Mouse (Mus musculus) thymus, postnatal 25 days (tissue): Measurements from ENCODE around the gene Tnrc6a.

Source experiments
- DNase-seq: peaks from one replicate; pipeline ENCODE4 v3.0.0; 2022

The Tnrc6a gene

DNA sequence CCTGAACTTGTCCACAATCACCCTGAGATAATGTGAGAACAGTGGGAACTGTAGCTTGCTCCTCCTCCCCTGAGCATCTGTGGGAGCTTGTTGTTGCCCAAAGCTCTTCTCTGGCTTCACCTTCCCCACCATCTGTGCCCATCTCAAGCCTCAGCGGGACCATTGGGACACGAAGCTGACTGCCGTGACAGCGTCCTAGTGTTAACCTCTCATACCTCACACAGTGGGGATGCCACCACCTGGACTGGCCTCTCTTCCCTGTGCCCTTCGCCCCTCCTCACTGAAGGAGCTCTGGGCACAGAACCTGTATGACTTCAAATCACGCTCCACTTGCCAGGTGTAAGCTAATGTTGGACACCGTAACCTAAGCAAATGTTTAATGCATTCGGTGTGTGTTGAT is 71.0 kb downstream of the Tnrc6a start:
- DNase-seq, result no peak

DNA sequence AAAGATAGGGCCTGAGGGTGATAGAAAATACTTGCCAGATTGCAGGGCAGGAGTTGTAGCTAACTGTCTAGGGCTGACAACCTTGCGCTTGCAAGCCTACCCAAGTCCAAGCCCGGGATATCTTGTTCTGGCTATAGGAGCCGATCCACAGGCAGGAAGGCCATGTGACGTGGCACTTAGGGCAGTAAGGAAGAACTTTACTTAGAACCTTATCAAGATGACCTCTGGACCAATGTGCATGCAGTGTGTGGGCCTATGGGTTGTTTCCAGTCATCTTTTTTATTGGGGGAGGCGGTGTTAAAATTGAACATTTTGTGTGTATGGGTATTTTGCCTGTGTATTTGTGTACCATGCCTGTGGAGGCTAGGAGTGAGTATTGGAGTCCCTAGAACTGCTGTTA is 72.7 kb downstream of the Tnrc6a start:
- no peak for DNase-seq

DNA sequence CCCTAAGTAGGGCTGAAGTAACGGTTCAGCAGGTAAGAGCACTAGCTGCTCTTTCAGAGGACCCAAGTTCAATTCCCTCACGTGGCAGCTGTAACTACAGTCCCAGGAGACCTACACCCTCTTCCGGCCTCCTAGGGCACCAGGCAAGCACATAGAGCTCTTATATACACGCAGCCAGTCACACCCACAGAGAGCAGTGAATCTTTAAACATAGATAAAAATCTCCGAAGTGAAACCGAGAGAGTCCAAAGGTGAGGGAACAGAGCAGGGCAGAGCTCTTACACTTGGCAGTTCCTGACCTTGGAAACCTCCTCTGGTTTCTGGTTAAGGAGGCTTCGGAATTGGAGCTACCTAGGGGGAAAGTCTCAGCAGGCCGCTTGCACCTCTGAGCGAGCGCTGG is 75.0 kb downstream of the Tnrc6a start:
- DNase-seq, result no peak

DNA sequence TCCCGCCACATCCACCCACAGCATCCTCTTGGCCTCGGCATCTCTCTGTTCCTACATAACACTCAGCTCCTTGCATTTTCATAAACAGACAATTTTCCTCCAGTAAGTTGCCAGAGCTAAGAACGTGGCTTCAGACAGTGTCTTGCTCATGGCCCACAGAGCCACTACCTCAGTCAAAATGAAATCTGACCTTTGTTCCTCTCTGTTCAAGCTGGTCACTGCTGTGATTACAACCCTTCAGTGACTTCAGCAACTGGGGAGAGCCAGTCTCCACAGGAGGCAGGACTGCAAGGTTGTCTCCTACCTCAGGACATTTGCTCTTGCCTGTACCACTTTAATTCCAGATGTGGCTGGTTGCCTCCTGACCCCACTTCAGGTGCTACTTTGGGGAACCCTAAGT is 75.5 kb downstream of the Tnrc6a start:
- DNase-seq, result no peak

DNA sequence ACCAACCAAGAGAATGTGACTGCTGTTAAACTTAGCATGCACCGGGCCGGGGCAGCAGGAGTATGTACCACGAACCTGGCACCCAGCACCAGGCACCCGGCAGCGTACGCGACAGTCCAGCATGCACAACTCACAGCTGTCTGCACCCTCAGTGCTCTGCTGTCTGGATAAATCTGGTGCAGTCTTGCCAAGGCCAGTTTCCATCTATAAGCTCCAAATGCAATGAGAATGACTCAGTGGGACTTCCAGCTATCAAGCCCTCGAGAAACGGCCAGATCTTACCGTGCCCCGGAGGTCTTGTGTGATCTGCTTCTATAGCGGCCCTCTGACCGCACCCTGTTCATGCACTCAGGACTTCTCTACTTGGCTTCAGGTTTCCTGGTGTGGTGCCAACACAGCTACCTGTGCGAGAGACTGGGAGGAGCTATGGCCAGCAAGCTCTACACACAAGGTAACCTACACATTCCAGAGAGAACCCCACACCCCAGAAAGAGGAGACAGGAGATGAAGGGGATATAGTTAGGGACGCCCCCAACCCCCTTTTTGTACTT is 76.0 kb downstream of the Tnrc6a start:
- no peak for DNase-seq

DNA sequence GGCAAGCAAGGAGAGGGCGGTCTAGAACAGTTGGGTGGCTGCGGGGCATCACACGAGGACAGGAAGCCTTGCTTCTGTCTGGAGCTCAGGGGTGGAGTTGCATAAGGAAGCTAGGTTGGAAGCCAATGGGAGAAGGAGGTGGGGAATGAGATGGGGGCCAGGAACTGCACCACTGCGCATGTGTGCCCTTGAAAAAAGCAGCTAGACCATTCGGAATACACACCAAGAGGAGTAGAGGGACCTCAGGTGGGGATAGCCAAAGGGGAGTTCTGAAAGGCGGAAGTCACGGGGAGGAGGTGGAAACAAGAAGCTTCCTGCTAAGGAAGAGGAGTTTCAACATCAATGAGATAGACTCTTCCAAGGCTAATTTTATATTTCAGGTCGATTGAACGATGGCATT is 77.0 kb downstream of the Tnrc6a start:
- no peak for DNase-seq

DNA sequence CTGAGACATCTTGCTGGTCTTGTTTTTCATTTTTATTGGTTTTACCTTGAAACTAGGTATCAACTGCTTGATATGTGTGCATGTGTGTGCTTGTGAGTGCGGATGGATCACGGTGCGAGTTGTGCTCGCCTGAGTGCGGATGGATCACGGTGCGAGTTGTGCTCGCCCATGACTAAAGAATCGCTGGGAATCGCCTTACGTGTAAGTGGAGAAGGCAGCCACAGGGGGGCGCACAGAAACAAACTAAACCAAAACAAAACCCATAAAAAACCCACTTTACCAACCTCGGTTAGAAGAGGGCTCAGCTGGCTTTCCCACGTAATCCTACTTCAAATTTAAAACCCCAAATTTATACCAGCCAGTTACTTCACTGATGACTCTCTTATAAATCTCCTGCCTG is 81.6 kb downstream of the Tnrc6a start:
- DNase-seq, result peak; percentile 42

DNA sequence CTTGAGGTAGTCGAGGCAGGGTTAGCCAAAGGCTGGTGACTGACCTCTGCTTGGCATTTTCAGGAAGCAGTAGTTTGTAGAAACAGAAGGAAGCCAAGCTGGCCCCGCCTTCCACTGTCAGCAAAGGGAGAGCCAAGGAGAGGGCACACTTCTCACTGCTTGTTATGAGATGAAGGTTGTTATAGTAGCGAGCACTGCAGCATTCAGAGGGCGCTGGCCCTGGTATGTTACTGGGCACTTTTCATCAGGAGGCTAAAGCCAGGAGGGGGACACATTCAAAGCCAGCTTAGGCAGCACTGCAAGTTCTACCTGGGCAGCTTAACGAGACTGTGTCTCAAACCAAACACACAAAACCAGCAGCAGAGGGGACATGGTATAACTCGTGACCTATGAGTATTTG is 83.9 kb downstream of the Tnrc6a start:
- DNase-seq, result no peak

DNA sequence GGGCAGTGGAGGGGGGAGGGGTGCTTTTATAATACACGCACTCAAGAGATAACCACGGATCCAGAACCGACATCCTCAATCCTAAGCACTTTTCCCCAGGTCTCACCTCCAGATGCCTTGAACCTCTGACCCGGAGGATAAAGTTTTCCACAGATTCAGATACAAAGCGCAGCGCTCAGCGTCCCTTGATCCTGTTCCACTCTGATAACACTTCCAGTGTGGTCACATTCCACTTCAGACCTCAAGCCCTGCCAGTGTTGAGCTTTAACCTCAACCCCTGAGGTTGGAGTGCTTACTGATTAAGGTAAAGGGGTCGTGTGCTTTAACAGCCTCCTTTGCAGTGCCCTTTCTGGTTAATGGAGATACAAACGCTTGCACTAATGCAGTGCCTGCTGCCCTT is 86.2 kb downstream of the Tnrc6a start:
- no peak for DNase-seq

DNA sequence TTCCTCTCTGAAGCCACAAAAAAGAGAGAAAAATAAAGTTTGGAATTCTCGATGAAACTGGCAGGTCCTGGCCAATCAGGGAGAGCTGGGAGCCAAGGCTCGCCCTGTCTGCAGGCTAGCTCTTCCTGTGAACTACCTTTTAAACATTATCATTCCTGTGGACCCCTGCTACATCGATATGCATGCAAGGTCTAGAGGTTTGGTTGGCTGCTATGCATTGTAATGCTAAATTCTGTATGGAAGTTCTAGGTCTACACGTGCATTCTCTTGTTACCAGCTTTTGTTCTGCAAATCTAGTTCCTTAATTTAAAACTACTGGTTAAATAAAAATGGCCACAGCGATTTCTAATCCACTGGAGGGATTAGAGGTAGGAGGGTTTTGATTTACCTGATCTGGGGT is 87.8 kb downstream of the Tnrc6a start:
- no peak for DNase-seq

DNA sequence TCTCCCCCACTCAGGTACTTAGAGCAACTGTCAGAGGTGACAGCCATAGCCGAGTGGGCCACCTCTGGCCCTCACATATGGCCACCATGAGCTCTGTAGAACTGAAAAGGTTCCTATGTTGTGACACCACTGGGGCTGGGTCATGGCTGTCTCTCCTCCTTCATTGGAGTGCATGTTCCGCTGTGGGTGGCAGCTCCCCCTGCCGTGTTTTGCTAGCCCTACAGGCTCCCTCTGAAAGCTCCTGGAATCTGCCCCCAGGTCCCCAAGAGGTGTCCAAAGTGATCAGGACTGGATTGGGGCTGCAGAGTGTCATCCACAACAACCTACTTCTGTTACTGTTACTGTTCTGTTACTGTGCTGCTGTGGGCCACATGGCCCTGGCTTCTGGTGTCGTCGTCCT is 88.6 kb downstream of the Tnrc6a start:
- DNase-seq, result no peak

DNA sequence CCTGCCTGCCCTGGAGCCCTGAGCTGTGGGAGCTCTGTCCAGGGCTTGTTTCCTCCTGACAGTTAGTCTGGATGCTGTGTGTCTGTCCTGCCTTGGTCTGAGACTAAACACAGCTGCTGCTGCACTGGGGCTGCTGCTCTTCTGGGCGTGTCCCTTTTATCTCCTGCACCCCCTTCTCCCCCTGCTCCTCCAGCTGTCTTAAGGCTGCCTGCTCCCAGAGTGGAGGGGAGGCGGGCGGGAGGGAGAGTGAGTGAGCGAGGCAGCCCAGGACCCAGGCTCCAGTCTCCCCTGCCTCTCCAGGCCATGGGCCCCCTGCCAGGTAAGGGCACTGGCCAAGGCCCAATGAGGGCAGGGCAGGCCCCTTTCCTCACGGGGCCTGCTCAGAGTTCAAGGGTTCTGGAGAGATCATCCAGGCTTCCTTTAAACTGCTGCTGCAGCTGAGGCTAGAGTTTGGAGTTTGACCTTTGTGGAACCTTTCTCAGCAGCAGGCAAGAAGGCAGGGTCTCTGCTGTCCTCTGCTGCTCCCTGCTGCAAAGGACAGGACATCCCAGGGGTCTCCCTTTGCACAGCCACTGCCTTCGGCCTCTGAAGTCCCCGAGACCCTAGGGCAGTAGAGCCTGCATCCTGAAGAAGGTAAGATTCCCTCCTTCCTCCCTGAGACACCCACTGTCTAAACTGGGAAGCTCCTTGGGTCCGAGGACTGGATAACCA is 90.8 kb downstream of the Tnrc6a start, which contains the start of gene Slc5a11:
Gene Slc5a11, plus strand, starts transcription at position 416 of the 711 bp plus-strand sequence.
- no peak for DNase-seq

DNA sequence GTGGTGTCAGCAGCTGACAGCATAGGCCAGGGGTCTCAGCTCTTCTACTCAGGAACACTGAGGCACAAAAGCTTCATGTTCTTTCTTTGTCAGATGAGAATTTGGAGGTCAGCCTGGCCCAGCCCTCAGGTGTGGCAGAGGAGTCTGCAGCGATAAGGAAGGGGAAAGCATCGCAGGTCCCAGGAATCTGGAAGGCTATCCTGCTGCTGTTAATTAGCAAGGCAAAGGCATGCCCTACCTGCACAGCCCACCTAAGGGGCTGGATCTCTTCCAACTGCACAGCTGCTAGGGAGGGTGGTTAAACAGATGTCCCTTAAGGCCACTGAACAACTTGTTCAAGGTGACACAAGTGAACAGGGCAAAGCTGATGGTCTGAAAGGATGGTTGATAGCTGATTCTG is 91.5 kb downstream of the Tnrc6a start:
- DNase-seq, result no peak

DNA sequence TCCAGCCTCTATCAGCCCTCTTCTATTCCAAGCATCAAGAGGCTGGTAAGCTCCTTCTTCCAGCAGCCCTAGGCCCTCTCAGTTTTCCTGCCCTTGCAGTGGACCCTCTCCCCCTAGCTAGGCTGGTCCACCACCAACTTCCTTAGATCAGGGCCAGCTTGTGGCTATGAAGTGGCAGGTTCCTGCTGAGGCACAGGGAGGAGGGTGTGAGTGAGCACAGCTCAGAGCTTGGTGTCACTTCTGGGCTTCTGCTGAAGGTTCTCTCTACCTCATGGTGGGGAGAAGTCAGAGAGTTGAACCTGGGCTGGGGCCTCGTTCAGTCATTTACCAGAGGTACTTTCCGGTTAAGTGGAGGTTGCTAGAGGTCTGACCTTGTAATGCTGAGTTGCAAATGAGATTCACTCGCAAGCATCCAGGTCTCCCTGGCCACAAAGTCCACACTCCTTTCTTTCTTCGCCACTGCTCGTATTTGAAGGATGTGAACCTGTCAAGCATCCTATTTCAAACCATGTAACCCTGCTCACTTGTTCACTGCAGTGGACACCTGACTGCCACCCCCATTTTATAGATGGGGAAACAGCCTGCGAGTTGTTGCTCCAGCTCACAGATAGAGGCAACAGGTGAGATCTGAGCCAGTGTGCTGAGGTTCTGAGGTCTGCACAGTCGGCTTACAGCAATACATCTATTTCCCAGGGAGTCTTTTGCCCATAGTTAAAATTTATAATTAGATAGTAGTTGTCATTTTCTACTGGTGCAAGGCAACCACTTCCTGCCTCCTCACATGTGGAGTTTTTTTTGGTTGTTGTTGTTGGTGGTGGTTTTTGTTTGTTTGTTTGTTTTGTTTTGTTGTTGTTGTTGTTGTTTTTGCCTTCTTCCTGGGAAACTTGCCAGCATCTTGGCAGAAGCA is 94.0 kb downstream of the Tnrc6a start:
- no peak for DNase-seq

DNA sequence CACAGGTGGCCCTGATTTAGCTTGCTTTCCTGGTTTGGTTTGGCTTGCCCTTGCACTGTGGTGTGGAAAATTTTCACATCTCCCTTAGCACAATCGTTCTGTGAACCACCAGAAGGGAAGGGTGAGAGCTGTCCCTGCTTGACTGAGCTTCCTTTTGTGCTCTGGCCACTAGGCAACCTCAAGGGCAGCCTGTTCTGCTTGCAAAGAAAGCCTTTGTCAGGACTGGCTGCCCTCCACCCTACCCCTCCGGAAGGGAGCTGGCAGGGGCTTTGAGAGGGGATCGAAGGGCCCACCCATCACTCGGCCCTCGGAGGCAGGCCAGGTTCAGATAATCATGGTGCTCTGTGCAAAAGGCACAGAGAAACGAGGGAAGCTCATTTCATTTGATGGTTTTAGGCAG is 94.9 kb downstream of the Tnrc6a start:
- no peak for DNase-seq

DNA sequence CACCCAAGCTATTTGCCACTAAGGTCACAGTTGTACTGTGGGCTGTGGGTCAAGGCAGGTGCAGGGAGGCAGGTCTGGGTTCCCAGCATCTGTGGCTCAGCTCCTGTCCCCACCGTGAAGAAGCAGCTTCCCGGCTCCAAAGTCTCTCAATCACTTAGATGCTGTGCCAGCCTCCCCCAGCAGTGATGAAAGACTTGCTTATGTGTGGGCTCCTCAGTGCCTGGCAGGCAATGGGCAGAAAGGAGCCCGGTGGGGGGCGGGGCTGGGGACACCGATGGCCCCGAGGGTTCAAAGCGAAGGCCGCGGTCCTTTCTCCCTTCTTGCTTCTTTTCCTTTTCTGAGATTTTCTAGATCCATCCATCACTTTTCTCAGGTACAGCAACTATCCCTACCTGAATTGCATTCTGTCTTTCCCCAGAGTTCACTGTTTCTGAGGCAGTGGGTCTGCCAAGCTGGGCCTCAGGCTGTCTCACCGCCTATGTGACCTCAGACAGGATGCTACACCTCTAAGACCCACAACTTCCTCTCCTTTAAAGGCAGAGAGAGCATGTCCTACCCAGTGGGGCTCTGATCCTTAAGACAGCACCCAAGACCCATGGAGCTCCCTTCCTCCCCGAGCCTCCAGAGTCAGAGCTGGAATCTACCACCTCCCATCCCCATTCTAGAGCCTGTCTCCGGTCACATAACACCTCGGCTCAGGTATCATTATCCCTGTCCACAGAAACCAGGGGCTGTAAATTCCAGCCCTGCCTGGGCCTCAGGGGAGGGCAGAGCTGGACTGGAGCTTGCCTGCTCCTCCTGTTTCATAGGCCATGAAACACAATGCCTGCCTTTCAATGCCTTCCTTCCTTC is 96.3 kb downstream of the Tnrc6a start:
- DNase-seq, result no peak

DNA sequence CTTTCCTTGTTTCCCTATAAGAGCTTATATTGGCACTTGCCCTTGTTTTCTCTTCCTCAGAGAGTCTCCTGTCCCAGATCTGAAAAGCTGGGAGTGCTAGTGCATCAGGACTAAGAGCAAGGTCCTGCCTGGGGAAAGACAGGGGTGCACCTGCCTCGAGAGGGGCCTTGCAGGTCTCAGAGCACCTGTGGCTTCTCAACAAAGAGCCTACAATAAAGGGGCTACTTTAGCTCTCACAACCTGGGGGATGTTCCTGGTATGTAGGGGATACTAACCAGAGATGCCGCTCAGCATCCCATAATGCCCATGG is 96.9 kb downstream of the Tnrc6a start:
- no peak for DNase-seq

DNA sequence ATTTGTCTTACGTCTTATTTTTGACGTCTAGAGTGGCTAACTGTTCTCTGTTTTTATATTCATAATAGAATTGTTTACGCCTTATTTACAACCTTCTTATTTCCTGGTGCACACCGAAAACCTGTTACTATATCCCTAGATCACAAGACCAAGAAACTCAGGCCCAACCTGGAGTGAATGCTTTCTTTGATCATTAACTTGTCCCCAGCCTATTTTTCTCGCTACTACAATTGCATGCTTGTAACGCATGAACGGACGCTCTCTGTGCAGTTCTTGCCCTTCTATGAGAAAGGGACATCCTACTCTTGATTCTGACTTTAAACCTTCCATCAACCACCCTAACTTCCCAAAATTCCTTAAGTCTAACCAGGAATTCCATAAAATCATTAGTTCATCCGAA is 100.4 kb downstream of the Tnrc6a start:
- DNase-seq, result no peak

DNA sequence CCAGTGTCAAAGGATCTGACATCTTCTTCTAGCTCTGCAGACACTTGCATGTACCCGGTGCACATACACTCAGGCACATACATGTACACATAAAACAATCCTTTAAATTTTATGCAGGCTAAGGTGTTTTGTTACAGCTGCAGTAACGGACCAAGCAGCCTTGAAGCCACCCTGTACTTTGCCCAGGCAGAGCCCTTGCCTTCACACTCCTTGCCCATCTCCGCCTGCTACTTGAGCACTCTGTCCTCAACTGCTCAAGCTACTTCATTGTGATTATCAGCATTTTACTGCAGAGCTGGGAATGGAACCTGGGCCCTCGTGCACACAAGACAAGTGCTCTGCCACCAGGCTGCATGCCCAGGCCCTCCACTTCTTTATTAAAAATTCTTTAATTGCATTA is 101.5 kb downstream of the Tnrc6a start:
- no peak for DNase-seq

DNA sequence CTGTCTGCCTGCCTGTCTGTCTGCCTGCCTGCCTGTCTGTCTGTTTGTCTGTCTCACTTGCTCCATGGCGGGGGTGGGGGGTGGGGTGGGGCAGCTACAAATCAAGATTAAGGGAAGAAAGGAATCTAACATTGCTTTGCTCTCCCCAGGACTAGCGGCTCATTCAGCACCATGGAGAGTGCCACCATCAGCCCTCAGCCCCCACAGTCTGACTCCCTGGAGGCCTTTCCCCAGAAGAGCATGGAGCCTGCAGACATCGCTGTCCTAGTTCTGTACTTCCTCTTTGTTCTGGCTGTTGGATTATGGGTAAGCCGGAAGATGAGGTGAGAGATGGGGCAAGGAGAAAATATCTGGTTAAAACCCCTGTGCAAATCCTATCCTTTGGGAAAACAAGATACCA is 111.8 kb downstream of the Tnrc6a start:
- no peak for DNase-seq

DNA sequence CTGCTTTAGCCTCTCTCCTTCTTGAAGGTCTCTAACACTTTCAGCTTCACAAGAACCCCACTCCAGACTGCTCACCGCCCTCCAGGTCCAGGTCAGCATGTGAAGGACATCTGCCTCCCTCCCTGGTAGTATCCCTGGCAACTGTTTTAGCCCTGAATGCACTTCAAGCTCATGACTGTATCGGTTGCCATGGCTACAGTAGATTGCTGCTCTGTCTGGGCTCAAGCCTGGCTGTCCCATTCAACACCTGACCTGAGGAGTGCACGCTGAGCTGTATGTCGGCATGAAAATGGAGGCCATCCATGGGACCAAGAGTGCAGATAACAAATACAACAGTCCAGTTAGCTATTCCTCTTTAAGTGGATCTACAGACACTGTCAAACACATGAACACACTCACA is 114.9 kb downstream of the Tnrc6a start:
- DNase-seq, result no peak

DNA sequence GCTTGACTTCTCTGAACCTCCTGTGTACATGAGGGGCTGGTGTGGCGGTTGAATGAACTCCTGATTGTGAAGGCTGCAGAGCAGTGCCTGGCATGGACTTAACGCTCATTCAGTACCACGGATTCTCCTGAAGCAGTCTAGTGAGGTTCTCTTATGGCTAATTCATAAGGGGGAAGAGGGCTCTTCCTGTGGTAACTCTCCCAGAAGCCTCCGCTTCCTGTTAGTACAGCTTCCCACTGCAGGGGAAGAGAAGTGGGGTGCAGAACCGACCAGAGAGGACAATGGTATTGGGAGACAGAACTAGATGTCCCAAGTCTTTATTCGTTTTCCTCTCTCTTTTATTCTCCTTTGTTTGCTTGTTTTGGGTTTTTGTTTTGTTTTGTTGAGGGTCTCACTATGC is 116.4 kb downstream of the Tnrc6a start:
- no peak for DNase-seq

DNA sequence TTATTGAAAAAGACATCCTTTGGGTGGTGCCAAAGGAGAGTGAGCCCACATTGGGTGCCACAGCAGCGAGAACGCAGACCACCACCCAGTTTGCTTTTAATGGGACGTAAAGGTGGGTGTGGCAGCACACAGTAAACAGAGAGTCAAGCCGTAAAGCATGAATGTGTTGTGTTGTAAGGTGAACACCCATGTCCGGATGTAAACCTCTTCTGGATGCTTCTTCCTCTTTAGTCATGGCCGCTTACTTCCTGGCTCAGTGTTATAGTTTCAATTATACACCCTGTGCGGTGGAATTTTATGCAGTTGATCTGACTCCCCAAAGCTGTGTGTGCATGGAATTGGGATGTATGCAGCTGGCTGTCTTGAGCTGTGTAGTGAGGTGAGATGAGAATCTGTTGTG is 118.6 kb downstream of the Tnrc6a start:
- no peak for DNase-seq
